Mouse (Mus musculus) lung, postnatal 0 days (tissue): Measurements from ENCODE around the gene Iqgap3. TPM values are rescaled to one million over a fixed set of nuclear protein-coding genes. Genes with fewer than 3 reads are reported as not detected.

Experiments used
- ATAC-seq: fragments of 200-750 bp; cut with Nextera tagmentation; 2 replicates; pipeline ENCODE4 v1.8.0; 2017; ENCODE audit warnings: moderate library complexity
- DNase-seq: peaks from one replicate; pipeline ENCODE4 v3.0.0-alpha.2; 2016; ENCODE audit warnings: low spot score
- H3K27ac ChIP-seq: fragments of 300-500 bp; sonication (generic); 2 replicates; pipeline ENCODE4 v1.5.1; 2014; ENCODE audit warnings: antibody characterized with exemption, mild to moderate bottlenecking, low read length, mixed read lengths
- H3K27me3 ChIP-seq: fragments of 300-500 bp; sonication (generic); replicated peaks from 2 replicates; pipeline ENCODE4 v1.6.1; 2014; ENCODE audit warnings: low read length, mixed read lengths; ENCODE audit not compliant: insufficient read depth
- H3K36me3 ChIP-seq: fragments of 300-500 bp; sonication (generic); 2 replicates; pipeline ENCODE4 v1.6.1; 2014; ENCODE audit warnings: low read length, mixed read lengths; ENCODE audit not compliant: insufficient read depth
- H3K4me1 ChIP-seq: fragments of 300-500 bp; sonication (generic); 2 replicates; pipeline ENCODE4 v1.6.1; 2014; ENCODE audit warnings: antibody characterized with exemption, low read depth, low read length, mixed read lengths; ENCODE audit not compliant: insufficient read depth
- H3K4me2 ChIP-seq: fragments of 300-500 bp; sonication (generic); replicated peaks from 2 replicates; pipeline ENCODE4 v1.6.1; 2014; ENCODE audit warnings: low read depth, mild to moderate bottlenecking, low read length, moderate library complexity, mixed read lengths
- H3K4me3 ChIP-seq: fragments of 300-500 bp; sonication (generic); 2 replicates; pipeline ENCODE4 v1.5.1; 2014; ENCODE audit warnings: low read depth, low read length
- H3K9ac ChIP-seq: fragments of 300-500 bp; sonication (generic); replicated peaks from 2 replicates; pipeline ENCODE4 v1.6.1; 2014; ENCODE audit warnings: low read depth, mild to moderate bottlenecking
- H3K9me3 ChIP-seq: fragments of 300-500 bp; sonication (generic); 2 replicates; pipeline ENCODE4 v1.6.1; 2016; ENCODE audit warnings: low read length, mixed read lengths
- CTCF ChIP-seq: IDR thresholded peaks from 2 replicates; pipeline ENCODE4 v1.5.1; 2016; ENCODE audit warnings: antibody characterized with exemption, mild to moderate bottlenecking
- EP300 ChIP-seq: IDR thresholded peaks from 2 replicates; pipeline ENCODE4 v1.6.1; 2016; ENCODE audit warnings: antibody characterized with exemption, mild to moderate bottlenecking, control low read depth
- WGBS: fragments of 180-500 bp; shearing (Covaris S2); extraction: QIAGEN DNeasy Blood & Tissue Kit; methylation state at CpG from one replicate; pipeline ENCODE4 v1.1.7; 2014; 5-methylcytosine and 5-hydroxymethylcytosine counted together
- polyA plus RNA-seq: library from polyadenylated mRNA; unstranded; fragments of >200 nt; fragmentation: Nextera tagmentation; extraction: Ambion mirVana; gene quantifications from 2 replicates; pipeline ENCODE4 v1.2.1, GENCODE M21; 2015

Iqgap3 gene
- polyA plus RNA-seq, 1 experiment from 2014 or later: 0.92 TPM

- peaks cover 54% of the 10 kb centered on the region for H3K4me1 ChIP-seq
- peak; percentile 84 for ATAC-seq
- WGBS: under 1% methylated on average over 38 of the region's 52 CpGs
Observed at GRCm38 (mm10) chr3:88141787-88142523, 60.2 kb downstream of the Iqgap3 start, which contains the start of gene Mef2d. Mef2d (plus strand) TSS chr3:88142372.

GRCm38 (mm10) chr3:88142546-88142915 is 60.8 kb downstream of the Iqgap3 start:
- Histone ChIP-seq H3K27ac (peak overlapping the region; percentile 99), H3K36me3 (no peaks in the 10 kb centered on the region), H3K4me3 (peak overlapping the region; percentile 80), H3K27me3 (no peaks in the 10 kb centered on the region), H3K9me3 (no peaks in the 10 kb centered on the region), H3K4me2 (peak overlapping the region; percentile 78), H3K4me1 (peaks cover 54% of the 10 kb centered on the region), H3K9ac (peak overlapping the region; percentile 87)
- DNase-seq (no peak), ATAC-seq (peak; percentile 27)
- under 1% methylated on average over 39 of the region's 57 CpGs for WGBS
- TF ChIP-seq EP300 (no peak), CTCF (no peak)

More at GRCm38 (mm10) chr3:88141787-88142523, 60.2 kb downstream of the Iqgap3 start, which contains the start of gene Mef2d:
- peak; percentile 99 for DNase-seq
- Histone ChIP-seq H3K36me3 (no peaks in the 10 kb centered on the region), H3K4me2 (peak within 1 kb of the TSS; percentile 78), H3K27ac (peak within 1 kb of the TSS; percentile 99), H3K27me3 (no peaks in the 10 kb centered on the region), H3K4me3 (peak within 1 kb of the TSS; percentile 80), H3K9ac (peak within 1 kb of the TSS; percentile 87), H3K9me3 (no peaks in the 10 kb centered on the region)
- TF ChIP-seq EP300 (peak; percentile 78), CTCF (peak; percentile 52)

DNA sequence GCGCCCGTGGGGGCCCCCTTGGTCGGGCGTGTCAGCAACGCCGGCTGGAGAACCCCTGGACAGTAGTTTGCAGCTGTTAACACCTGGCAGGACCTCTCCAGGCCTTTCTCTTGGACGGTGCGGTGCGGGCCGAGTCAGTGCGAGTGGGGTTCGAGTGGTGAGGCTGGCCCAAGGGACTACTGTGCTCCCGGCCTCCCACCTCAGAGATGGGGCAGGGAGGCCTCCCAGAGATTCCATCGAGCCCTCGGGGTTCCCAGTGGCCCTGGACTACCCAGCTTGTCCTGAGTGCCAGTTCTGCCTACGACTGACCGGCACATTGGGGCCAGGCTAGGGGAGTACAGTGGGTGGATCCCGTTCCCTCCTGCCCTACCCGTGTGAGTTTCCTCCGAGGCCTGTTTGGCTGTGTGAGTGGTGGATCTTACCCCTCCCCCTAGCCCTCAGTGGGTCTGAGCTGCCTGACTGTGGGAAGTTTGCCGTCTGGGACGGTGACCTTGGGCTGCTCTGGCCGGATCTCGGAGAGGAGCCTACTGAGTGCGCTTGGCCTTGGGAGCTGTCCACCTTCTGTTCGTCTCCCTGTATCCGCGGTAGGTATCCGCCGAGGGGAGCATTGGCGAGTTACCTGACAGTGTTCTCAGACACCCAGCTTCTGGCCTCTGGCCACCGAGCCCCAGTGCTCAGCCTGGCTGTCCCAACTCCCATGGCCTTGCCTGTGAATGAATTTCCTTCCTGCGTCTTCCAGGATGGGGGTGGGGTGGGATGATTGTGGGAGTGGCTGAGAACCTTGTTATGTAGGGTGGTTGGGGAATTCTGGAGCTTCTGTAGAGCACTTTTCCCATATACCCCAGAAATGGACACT is 61.4 kb downstream of the Iqgap3 start:
- Histone ChIP-seq H3K4me1 (peaks cover 50% of the 10 kb centered on the region), H3K36me3 (no peaks in the 10 kb centered on the region), H3K4me2 (peak overlapping the region; percentile 78), H3K27me3 (no peaks in the 10 kb centered on the region), H3K9me3 (no peaks in the 10 kb centered on the region), H3K9ac (peak overlapping the region; percentile 87), H3K27ac (peak overlapping the region; percentile 99), H3K4me3 (peak overlapping the region; percentile 80)
- TF ChIP-seq EP300 (peak; percentile 27; the same call in 1 of the 2 replicates), CTCF (no peak)
- ATAC-seq (no peak), DNase-seq (peak; percentile 75)
- WGBS: 1% methylated on average over 33 of the region's 33 CpGs

DNA sequence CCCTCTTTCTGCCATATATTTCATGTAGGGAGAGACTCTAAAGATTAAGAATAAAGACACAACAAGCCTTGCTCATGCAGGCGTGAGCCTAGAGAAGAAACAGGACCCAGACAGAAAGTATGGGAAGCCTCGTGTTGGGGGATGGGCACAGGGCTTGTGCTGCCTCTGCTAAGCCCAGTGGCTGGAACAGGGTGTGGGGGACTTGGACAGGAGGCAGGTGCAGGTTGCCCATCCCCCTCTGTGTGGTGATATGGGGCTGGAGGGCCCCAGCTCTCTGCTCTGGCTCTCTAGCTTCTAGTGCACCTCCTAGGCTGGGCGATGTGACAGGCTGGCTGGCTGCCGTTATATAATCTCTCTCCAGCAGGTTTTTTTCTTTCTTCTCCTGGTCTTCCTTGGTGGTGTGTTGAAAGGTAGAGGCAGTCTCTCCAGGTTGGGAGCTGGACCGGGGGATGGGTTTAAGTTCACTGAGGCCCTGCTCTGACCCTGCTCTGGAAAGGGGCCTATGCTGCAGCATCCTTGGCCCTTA is 62.3 kb downstream of the Iqgap3 start:
- peaks cover 57% of the 10 kb centered on the region for H3K4me1 ChIP-seq
- WGBS: 10% methylated on average over 5 of the region's 5 CpGs
- 0 out of 2 replicates have a peak overlapping the region, but pooled peaks have one; percentile 87 for H3K9ac ChIP-seq
- TF ChIP-seq CTCF (no peak), EP300 (no peak)
- no peaks in the 10 kb centered on the region for H3K9me3 ChIP-seq
- H3K4me2 ChIP-seq: peak overlapping the region; percentile 78
- H3K36me3 ChIP-seq: no peaks in the 10 kb centered on the region
- peak; percentile 28 for DNase-seq
- peak overlapping the region; percentile 80 for H3K4me3 ChIP-seq
- ATAC-seq: no peak
- no peaks in the 10 kb centered on the region for H3K27me3 ChIP-seq
- peak overlapping the region; percentile 99; the same call in 1 of the 2 replicates for H3K27ac ChIP-seq

GRCm38 (mm10) chr3:88144648-88145410 is 63.1 kb downstream of the Iqgap3 start:
- Histone ChIP-seq H3K36me3 (no peaks in the 10 kb centered on the region), H3K27ac (peak overlapping the region; percentile 99; the same call in 1 of the 2 replicates), H3K9me3 (no peaks in the 10 kb centered on the region), H3K4me2 (peak overlapping the region; percentile 78), H3K9ac (no peak overlapping the region; the same call in 1 of the 2 replicates), H3K4me1 (peaks cover 59% of the 10 kb centered on the region), H3K27me3 (no peaks in the 10 kb centered on the region), H3K4me3 (peak overlapping the region; percentile 80; the same call in 1 of the 2 replicates)
- peak; percentile 4 for DNase-seq
- no peak for ATAC-seq
- 71% methylated on average over 6 of the region's 6 CpGs for WGBS
- TF ChIP-seq CTCF (no peak), EP300 (no peak)
